Mouse (Mus musculus): ENCODE measurements at regions not wholly inside any gene's neighbourhood (a gene's known extent, or its start where the extent isn't known, plus 50 kb on each side); places are given as distances from the start of the nearest gene placed in this dataset.

DNA sequence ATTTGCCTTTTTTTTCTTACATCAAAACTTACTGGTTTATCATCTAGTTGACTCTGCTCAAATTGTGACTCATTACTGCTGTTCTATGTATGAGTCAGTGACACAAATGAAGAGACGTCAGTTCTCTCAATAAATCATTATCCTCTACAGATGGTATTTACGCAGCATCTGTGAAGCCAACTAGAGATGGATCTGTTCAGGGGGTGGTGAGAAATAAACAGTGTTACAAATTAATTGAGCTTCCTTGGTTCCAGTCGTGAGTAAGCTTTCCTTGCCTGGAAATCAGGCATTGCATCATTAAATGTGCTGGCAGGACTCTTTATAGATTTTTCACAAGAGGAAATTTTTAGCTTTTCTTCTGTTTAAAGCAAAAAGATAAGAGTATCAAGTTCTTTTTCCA, 544.5 kb downstream of the H2afb1 start:
- peak; percentile 4 for DNase-seq (ENCODE audit: low read depth)
